Mouse (Mus musculus) ES-Bruce4 (cell line): ENCODE measurements at regions not wholly inside any gene's neighbourhood (a gene's known extent, or its start where the extent isn't known, plus 50 kb on each side); places are given as distances from the start of the nearest gene placed in this dataset.

Experiments used
- CTCF ChIP-seq: IDR thresholded peaks from one replicate; pipeline ENCODE4 v1.8.1; 2011; ENCODE audit warnings: low read depth, low read length
- EP300 ChIP-seq: IDR thresholded peaks from 2 replicates; pipeline ENCODE4 v1.6.1; 2011; ENCODE audit warnings: low read depth, low read length; ENCODE audit not compliant: insufficient read depth

GRCm38 (mm10) chr1:77929552-77929951, 267.4 kb downstream of the Pax3 start:
- TF ChIP-seq CTCF, result no peak
- no peak for TF ChIP-seq EP300
